Mouse (Mus musculus): ENCODE measurements at regions not wholly inside any gene's neighbourhood (a gene's known extent, or its start where the extent isn't known, plus 50 kb on each side); places are given as distances from the start of the nearest gene placed in this dataset.

DNA sequence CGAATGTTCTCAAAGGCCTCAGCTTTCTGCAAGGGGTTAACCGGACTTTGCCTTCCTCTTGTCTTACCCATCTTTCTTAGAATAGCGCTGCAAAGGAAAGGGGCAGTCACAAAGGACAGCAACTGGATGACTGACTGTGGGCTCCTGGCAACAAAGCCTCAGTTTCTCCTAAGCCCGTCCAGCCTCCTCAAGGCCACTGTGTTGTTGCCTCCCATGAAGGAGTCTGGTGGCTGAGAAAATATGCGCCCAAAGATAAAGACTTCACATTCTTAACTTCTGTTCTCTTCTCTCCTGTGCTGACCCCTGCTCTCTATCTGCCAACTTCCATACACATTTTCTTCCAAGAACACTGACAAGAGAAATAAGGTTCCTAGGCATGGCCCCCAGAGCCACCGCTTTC lies 76.3 kb upstream of the Otud4 start:
- TF ChIP-seq CTCF (conservative IDR thresholded peaks at IDR 0.05; ENCODE audit: low read length) = no peak
- TF ChIP-seq NANOG (IDR thresholded peaks at IDR 0.05; ENCODE audit: borderline replicate concordance, low read length) = no peak
- TF ChIP-seq POU5F1 (IDR thresholded peaks at IDR 0.05; ENCODE audit: borderline replicate concordance, low read length) = no peak
